Mouse (Mus musculus) G1E-ER4 (cell line): ENCODE results near the gene Dnaaf5. TPM values are rescaled to one million over a fixed set of nuclear protein-coding genes. Genes with fewer than 3 reads are reported as not detected.

Source experiments
- GATA1 ChIP-seq: IDR thresholded peaks from one replicate; pipeline ENCODE4 v1.8.0; 2012; ENCODE audit warnings: low read length, inconsistent platforms
- polyA plus RNA-seq: library from polyadenylated mRNA; stranded (reverse); fragments of >175 nt; gene quantifications from 2 replicates; pipeline ENCODE4 v1.2.3, GENCODE M21; 2012

The Dnaaf5 gene
- 56.6 and 85.8 TPM in 2 replicates for polyA plus RNA-seq

DNA sequence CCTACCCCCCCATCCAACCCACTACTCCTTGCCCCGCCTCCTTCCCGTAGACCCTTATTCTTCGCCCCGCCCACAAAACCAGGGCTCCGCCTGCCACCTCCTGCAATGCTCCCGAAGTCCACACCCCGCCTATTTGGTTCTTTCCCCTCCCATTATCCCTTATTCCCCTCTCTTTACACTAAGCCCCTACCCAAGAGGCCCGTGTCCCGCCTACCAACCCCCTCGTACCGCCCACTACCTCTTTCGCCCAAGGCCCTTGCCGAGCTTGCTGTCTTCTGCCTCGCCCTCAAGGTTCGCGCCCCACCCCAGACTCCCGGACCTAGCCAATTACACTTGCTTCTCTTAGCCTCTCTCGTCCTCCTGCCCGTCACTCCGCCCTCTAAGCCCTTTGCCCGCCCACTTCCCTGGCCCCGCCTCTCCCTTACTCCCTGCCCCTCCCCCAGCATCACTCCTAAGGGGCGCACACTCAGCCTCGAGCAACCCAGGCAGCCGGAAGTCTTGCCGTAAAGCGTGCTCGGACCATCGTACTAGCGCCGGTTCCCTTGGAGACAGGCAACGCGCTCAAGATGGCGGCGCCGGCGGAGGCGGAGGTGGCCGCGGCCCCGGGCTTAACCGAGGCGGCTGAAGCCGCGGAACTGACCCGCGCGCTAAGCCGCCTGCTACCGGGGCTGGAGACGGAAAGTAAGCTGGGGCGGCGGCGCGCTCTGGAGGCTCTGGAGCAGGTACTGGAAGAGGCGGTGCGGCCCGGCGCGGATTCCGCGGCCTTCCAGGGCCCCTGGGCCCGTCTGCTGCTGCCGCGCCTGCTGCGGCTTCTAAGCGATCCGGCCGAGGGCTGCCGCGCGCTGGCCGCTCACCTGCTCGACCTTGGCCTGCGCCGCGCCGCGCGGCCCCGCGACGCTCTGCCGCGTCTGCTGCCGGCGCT lies at the start of gene Dnaaf5, which contains the start of gene Prkar1b:
Dnaaf5 (plus strand) TSS at position 543 of the 922 bp plus-strand sequence.
Prkar1b (minus strand) TSS at position 321 of the 922 bp plus-strand sequence.
- TF ChIP-seq GATA1 = no peak

DNA sequence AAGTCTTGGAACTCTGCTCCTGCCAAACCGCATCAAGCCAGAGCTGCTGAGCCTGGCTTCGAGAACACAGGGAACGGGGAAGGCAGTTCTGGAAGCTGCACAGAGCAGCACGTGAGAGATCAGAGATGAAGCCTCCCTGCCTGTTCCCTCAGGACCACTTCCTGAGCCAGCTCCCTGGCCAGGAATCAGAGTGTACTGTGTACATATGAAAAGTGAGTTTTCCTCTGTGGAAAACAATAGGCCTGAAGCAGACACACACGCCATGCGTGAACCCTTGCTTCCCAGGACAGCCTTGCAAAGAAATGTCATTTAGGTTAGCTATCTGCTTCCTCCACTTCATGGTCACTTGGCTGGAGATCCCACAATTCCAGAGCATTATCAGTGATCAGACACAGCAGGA lies 48.2 kb upstream of the Dnaaf5 start:
- TF ChIP-seq GATA1 = no peak

GRCm38 (mm10) chr5:139107815-139108214 lies 42.2 kb upstream of the Dnaaf5 start:
- no peak for TF ChIP-seq GATA1

- TF ChIP-seq GATA1 = no peak
These were observed 39.7 kb upstream of the Dnaaf5 start for GRCm38 (mm10) chr5:139110140-139110855.

GRCm38 (mm10) chr5:139111991-139112390 lies 38.0 kb upstream of the Dnaaf5 start:
- no peak for TF ChIP-seq GATA1

- no peak for TF ChIP-seq GATA1
These were observed 37.6 kb upstream of the Dnaaf5 start for GRCm38 (mm10) chr5:139112418-139112817.

- no peak for TF ChIP-seq GATA1
These were observed 35.1 kb upstream of the Dnaaf5 start for GRCm38 (mm10) chr5:139114876-139115275.

- TF ChIP-seq GATA1 = no peak
These were observed 34.5 kb upstream of the Dnaaf5 start for GRCm38 (mm10) chr5:139115507-139115906.

DNA sequence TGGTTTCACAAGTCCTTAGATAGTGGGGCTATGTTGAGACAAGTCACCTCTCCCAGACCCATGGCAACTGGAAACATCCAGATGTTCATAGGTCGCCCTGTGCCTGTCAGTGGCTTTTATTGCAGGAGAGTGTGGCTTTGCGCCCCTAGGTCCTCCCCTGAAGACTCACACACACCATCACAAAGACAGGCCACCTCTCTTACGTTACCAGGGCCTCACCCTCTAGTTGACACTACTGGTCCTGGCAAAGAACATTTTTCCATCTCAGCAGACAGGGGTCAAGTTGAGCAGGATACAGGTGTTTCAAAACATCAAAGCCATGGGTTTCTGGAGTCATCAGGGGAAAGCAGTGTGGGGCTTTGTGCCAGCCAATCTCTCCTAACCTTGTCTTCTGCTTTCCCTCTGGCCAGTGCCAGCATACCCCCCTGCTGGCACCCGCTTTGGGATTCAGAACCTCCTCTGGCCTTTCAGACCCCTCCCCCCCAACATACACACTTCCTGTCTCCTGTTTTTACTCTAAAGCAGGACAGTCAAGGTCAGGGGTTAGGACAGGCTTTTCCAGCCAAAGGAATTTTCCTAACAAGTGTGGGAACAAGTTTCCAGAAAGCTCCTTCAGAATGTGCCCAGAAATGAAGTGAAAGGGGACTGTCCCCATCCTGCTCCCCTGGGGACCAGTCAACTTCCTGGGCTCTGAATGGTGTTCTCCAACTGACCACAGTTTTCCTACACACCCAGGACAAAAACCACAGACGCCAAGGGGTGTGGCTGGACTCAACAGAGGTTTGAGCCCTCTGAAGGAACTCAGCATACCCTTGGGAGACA lies 31.7 kb upstream of the Dnaaf5 start:
- no peak for TF ChIP-seq GATA1

DNA sequence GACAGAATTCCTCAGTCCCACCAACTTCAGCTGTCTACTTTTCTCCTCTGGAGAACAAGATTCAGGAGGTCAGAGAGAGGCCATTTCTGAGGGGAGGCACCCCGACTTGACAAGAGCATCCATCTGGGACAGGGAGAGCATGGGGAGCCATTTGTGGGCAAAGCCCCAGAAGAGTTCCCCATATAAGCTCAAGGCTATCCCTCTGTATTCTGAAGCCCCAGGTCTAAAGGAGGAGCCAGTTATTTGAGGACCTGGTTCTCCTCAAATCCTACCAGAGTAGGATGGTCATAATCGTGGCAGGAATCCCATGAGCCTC lies 31.1 kb upstream of the Dnaaf5 start:
- no peak for TF ChIP-seq GATA1

GRCm38 (mm10) chr5:139125717-139126116 lies 24.3 kb upstream of the Dnaaf5 start:
- no peak for TF ChIP-seq GATA1

DNA sequence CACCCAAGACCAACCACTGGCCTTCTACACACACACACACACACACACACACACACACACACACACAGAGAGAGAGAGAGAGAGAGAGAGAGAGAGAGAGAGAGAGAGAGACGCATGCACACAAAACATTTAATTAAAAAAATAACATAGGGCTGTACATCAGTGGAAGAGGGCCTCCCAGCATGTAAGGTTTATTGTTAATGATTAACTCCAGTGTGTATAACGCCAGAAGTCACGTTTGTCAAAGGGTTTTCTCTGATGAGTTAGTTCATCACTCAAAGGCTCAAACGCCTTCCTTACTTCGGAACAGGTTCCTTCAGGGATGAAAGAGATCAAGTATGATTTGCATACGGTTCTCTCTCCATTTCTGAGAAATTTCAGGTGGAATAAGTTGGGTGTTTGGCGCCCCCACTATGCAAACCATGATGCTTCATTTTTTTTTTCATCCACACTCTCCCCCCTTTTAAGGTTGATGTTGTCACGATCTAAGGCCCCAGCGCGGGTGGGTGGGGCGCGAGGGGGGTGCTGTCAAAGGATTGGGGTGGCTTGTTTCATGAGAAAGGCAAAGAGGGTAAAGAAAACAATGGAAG lies 21.5 kb upstream of the Dnaaf5 start:
- no peak for TF ChIP-seq GATA1

GRCm38 (mm10) chr5:139129078-139129477 lies 20.9 kb upstream of the Dnaaf5 start:
- TF ChIP-seq GATA1 = no peak

DNA sequence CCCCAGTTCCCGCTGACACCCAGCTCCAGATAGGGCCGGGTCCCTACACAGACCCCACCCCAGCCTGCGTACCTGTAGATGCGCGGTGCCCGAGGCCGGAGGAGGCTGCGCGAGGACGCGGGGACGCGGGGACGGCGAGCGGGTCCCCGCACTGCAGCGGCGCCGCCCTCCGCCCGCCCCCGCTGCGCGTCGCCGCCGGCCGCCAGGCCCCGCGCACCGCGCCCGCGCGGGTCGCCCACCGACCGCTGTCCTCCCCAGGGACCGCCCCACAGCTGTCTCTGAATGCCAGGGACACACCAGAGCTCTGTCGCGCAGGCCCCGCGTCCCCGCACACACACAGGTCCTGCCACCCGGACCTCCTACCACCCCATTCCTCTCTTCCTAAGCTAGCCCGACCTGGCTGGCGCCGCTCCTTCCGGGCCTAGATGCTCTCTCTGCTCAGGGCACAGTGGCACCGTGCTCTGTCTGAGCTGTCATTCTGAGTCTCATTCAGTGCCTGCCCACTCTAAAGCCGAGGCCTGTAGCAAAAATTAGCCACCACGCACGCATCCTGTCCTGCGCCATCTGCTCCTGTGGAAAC lies 20.4 kb upstream of the Dnaaf5 start:
- TF ChIP-seq GATA1 = no peak

GRCm38 (mm10) chr5:139130351-139130750 lies 19.7 kb upstream of the Dnaaf5 start:
- no peak for TF ChIP-seq GATA1
